Mouse (Mus musculus) urinary bladder, postnatal 4 days (tissue): ENCODE measurements around the gene Tmem30b.

Experiments
- DNase-seq, 2 experiments: peaks; one replicate each; pipeline ENCODE4 v3.0.0; 2021 to 2022; ENCODE audit warnings: low spot score in 2 of 2

The Tmem30b gene

DNA sequence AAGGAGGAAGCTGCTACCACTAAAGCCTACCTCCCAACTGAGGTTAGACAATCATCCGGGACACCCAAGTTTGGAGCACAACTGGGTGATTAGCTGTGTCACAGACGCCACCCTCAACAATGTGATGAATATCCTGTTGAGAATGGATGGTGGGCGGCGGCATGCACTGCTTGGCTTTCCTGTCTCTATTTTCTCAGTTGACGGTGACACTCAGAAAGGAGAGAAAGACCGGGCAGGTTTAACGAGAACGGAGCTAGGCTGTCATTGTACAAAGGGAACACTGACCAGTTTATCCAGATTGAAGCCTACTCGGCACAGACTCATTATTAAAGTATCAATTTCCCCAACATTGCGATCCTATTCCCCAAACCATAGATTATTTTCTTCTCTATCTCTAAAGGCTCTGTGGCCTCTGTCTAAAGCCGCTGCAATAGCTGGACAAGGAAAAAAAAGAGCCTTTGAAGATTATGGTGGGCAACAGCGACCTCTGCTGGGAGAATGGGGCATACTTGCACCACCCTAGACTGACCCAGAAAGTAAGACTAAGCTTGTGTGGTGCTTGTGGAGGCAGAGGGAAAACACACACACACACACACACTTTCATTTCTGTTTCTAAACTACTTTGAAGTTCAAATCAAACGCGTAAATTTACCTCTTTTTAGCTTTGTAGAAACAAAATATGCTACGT lies 29.0 kb downstream of the Tmem30b start:
- DNase-seq = peak; percentile 67 to 80

DNA sequence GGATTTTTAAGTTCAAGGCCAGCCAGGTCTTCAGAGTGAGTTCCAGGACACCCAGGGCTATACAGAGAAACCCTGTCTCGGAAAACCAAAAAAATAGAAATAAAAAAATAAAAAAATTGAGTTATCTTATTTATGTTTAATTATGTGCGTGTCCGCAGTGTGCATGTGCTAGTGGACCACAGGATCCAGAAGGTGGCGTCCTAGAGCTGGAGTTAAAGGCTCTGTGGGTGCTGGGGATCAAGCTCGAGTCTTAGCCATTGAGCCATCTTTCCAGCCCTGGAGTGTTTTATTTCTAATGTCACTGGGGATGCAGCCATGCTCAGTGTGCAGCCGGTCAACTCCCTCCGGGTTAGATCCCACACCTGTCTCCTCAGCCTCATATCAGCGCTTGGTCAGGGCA lies 29.7 kb downstream of the Tmem30b start:
- no peak for DNase-seq

DNA sequence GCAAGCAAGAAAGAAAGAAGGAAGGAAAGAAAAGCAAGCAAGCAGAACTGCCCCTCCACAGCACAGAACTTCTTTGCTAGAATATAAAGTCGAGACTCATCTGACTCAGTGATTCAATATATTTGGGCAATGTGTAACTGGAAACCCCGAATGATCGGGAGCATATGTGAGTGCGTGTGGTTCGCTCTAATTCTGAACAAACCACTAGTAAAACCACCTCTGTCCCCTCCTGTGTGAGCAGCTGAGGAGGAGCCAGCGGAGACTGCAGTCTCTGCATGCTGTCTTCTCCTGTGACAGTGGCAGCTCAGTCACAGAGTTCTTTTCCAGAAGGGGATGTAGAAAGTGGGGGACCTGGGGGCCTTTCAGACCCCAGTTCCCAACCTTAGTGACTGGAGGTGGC lies 31.5 kb downstream of the Tmem30b start:
- DNase-seq = no peak

DNA sequence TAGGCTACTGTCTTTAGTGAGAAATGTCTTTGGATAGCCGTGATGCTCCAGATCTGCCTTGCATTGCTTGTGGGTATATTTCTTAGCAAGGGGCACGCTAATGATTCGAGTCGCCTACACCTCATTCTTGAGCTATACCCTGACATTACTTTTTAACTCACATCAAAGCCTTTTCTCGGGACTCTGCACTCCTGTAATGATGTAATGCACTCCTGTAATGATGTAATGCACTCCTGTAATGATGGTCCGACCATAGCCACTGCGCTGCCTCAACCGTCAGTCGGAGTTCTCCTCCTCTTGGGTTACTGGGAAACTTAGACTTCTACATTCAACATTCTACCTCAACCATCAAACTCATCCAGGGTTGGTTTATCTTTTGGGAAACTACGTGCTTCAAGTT lies 32.2 kb downstream of the Tmem30b start:
- no peak for DNase-seq

DNA sequence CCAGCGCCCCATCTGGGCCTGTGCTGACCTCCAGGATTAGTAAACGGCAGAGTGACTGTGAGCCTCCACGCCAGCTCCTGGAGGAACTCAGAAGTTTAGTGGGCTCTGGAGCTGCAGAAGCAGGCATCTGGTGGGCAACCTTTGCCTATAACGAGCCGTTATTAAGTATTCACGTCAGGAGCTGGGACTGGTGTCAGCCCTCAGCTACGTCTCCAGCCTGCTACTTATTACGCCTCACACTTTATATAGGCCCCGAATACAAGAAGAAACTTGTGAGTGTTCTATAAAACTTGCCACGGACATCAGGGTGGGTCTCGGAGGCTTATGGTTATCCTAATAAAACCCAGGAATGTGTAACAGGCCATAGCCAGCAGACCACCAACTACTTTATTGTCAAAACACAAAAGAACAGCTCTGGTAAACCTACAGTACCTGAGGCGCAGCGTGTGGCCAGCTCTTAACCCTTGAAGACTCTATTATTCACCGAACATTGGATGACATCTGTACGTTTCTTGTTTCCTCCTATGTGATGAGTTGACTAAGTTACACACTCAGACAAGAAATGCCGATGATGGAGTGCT lies 34.6 kb downstream of the Tmem30b start:
- no peak for DNase-seq

DNA sequence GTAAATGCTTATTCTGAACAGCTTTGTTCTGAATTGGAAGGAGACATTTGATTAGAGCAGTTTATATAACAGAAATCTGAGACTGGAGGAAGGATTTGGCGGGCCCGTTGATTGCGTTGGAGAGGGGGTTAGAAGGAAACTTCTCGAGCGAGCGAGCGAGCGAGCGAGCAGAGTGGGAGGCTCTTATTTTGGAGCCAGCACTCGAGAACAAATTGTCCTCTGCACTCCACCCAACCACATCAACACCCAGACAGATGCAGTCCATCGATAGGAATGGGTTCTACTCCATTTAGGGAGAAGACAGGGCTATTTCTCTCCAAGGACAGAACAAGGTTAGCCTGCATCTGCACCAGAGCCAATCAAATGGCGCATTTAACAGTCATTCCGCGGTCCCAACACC lies 39.1 kb downstream of the Tmem30b start:
- peak; percentile 51 to 69 for DNase-seq

DNA sequence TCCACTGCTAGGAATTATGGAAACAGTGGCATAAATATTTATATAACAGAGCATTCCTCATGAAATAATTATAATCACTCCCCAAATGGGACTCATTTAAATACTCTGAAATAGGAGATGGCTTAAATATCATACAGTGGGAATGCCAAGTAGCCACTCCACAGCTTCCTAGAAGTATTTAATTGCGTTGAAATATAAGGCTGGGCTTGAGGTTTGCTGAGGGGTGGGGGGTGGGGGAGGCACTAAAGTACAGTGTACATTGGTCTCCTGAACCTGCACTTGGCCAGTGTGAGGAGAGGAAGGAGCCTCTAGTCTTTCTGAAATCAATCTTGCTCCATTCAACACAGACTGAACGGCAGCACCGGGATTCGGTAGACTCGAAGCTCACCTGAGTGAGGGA lies 39.5 kb downstream of the Tmem30b start:
- DNase-seq = no peak

DNA sequence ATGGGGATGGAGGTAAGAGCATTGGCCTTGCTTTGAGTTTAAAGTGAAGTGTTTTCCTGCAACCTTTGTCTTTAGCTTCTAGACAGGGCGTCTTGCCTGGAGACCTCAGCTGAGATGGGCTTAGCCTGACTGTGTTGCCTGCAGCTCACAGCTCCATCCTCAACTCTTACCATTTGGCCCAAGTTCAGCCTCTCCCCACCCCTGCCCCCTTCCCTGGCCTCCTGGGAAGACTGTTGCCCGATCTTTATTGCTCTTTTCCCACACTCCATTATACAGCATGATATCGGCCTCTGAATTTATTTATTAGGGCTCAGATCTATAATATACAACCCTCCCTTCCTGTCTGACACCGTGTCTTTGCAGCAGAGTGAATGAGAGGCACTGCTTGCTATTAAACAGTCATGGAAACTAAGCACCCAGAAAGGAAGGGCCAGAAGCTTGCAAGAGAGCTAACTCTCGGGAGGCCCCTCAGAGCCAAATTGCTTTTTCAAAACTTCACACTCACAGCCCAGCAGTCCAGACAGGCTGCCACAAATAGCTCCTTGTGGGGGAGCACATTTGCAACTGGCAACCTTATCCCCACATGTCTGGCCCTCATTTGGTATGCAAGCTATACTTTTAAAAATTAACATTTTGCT lies 45.4 kb downstream of the Tmem30b start:
- no peak for DNase-seq

DNA sequence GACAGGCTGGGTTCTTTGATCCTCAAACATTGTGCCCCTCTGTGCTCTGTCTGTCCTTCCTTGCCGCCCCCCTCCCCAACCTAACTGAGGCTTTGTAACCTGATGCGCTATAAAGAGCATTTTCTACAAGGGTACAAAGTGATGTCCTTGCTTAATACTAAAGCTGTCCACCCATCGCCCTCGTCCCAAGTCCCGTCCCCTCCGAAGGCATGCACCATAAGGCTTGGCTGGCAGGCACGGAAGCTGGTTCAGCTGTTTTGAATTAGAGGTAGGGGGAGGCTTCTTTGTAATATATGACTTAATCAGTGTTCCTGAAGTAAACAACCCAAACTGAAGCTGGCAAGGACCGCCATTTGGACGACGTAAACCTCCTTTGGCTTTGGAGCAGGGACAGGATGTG lies 51.0 kb downstream of the Tmem30b start:
- DNase-seq = no peak

DNA sequence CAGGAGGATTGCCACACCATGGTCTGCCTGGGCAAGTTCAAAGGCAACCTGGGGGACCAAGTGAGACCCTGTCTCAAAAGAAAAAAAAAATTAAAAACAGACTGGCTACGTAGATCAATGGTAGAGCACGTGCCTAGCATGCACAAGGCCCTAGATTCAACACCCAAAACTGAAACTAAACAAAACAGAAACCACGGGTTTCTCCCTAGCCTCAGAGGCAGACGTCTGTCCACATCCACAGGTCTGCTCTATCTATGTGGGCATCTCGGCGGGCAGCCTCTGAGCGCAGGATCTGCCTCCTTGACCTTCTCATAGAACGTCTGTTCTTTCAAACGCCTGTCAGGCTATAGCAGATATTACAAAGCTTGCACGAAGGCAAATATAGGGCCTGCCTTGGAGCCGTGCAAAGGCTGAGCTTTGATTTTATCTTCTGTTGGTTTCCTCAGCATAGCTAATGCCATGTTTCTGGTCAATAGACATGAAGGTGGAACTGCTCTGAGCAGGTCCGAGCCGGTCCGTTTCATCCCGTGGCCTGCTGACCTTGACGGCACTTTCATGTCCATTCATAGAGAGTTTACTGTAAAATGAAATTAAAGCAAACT lies 52.2 kb downstream of the Tmem30b start:
- DNase-seq = no peak
